Mouse (Mus musculus): ENCODE data around the gene Slc35f1.

GRCm38 (mm10) chr10:52704101-52705051, 14.0 kb downstream of the Slc35f1 start:
- no peak for TF ChIP-seq CTCF (IDR thresholded peaks at IDR 0.05; ENCODE audit: control insufficient read depth, insufficient read depth, insufficient replicate concordance, low read depth, low read length)
- no peak for TF ChIP-seq POLR2A (IDR thresholded peaks at IDR 0.05; ENCODE audit: control insufficient read depth, low read depth, low read length)
